In genomic region chr4:43025084-43025960, GRCm38 (mm10) we compare ENCODE assay signal across 8 mouse cellular contexts. TPM values are rescaled to one million over a fixed set of nuclear protein-coding genes. Genes with fewer than 3 reads are reported as not detected.
DNase-seq lines count a peak whose midpoint lies in the region; ATAC-seq lines count a peak whose summit lies in the region.

Gene Pigo, minus strand, starts transcription at chr4:43025819.

- peak; percentile 87 to 92 for DNase-seq in CD8-positive naive resting alpha-beta T cell, adult 2 months (ENCODE audit: low read depth in 2 of 2, low spot score in 2 of 2)
- peak; percentile 94 for DNase-seq in c-Kit-positive CD71-negative TER-119-negative erythroid progenitor cells, embryonic 14.5 days (ENCODE audit: low read depth)
- peak; percentile 96 for DNase-seq in forebrain, embryonic 11.5 days (ENCODE audit: low spot score)
- DNase-seq in kidney, postnatal 36 days: peak; percentile 95 to 97
- peak; percentile 93 for DNase-seq in telencephalon, adult 2 months (ENCODE audit: low read depth, low spot score)

- WGBS in forebrain, embryonic 11.5 days: 9% methylated on average over 42 of the region's 42 CpGs
- WGBS in heart, embryonic 16.5 days: 6% methylated on average over 42 of the region's 42 CpGs
- WGBS in liver, embryonic 15.5 days (ENCODE audit: insufficient replicate concordance): 6% methylated on average over 42 of the region's 42 CpGs
- 8% methylated on average over 42 of the region's 42 CpGs for whole genome bisulfite sequencing in neural tube, embryonic 12.5 days

- peaks cover 8% of the 10 kb centered on the region; the same call in 1 of the 2 replicates for H3K4me1 ChIP-seq in forebrain, embryonic 11.5 days (replicated peaks; ENCODE audit: control insufficient read depth, insufficient read depth, low read length)
- H3K4me1 ChIP-seq in heart, embryonic 16.5 days (ENCODE audit: control insufficient read depth, insufficient read depth, low read length): peaks cover 14% of the 10 kb centered on the region
- peaks cover 37% of the 10 kb centered on the region for H3K4me1 ChIP-seq in liver, embryonic 15.5 days (replicated peaks)
- H3K4me1 ChIP-seq in neural tube, embryonic 12.5 days: peaks cover 17% of the 10 kb centered on the region

- peaks cover 7% of the 10 kb centered on the region; the same call in 1 of the 2 replicates for H3K36me3 ChIP-seq in forebrain, embryonic 11.5 days (ENCODE audit: control insufficient read depth, insufficient read depth, low read length)
- peaks cover 42% of the 10 kb centered on the region for H3K36me3 ChIP-seq in heart, embryonic 16.5 days (ENCODE audit: control insufficient read depth, insufficient read depth)
- peaks cover 76% of the 10 kb centered on the region for H3K36me3 ChIP-seq in liver, embryonic 15.5 days (replicated peaks)
- H3K36me3 ChIP-seq in neural tube, embryonic 12.5 days: peaks cover 62% of the 10 kb centered on the region

- peak within 1 kb of the TSS; percentile 60; the same call in 1 of the 2 replicates for H3K27ac ChIP-seq in forebrain, embryonic 11.5 days (ENCODE audit: low read depth, low read length)
- H3K27ac ChIP-seq in heart, embryonic 16.5 days (ENCODE audit: low read length): peak within 1 kb of the TSS; percentile 93
- peak within 1 kb of the TSS; percentile 95 for H3K27ac ChIP-seq in liver, embryonic 15.5 days (replicated peaks)
- peak within 1 kb of the TSS; percentile 79 for H3K27ac ChIP-seq in neural tube, embryonic 12.5 days

- peak within 1 kb of the TSS; percentile 59 for H3K9ac ChIP-seq in forebrain, embryonic 11.5 days (ENCODE audit: low read length)
- H3K9ac ChIP-seq in heart, embryonic 16.5 days (ENCODE audit: low read length): peak within 1 kb of the TSS; percentile 80
- peak within 1 kb of the TSS; percentile 82 for H3K9ac ChIP-seq in liver, embryonic 15.5 days
- H3K9ac ChIP-seq in neural tube, embryonic 12.5 days: peak within 1 kb of the TSS; percentile 58

- peak; percentile 92 for ATAC-seq in forebrain, embryonic 11.5 days (replicated peaks; ENCODE audit: low FRiP score)
- ATAC-seq in heart, embryonic 16.5 days (replicated peaks; ENCODE audit: extremely low read depth, insufficient read depth, low FRiP score): peak; percentile 87
- ATAC-seq in liver, embryonic 15.5 days (ENCODE audit: insufficient read depth): peak; percentile 93
- ATAC-seq in neural tube, embryonic 12.5 days (ENCODE audit: low FRiP score, low read depth): peak; percentile 90

- H3K4me2 ChIP-seq in forebrain, embryonic 11.5 days (ENCODE audit: low read depth, low read length, severe bottlenecking): peak within 1 kb of the TSS; percentile 73
- peak within 1 kb of the TSS; percentile 95 for H3K4me2 ChIP-seq in heart, embryonic 16.5 days (ENCODE audit: low read depth, low read length)
- peak within 1 kb of the TSS; percentile 87 for H3K4me2 ChIP-seq in liver, embryonic 15.5 days
- H3K4me2 ChIP-seq in neural tube, embryonic 12.5 days (replicated peaks): peak within 1 kb of the TSS; percentile 77

- H3K27me3 ChIP-seq in forebrain, embryonic 11.5 days (ENCODE audit: control insufficient read depth, insufficient read depth, low read length): no peaks in the 10 kb centered on the region
- no peaks in the 10 kb centered on the region for H3K27me3 ChIP-seq in heart, embryonic 16.5 days (ENCODE audit: control insufficient read depth, insufficient read depth, low read length)
- no peaks in the 10 kb centered on the region for H3K27me3 ChIP-seq in liver, embryonic 15.5 days
- H3K27me3 ChIP-seq in neural tube, embryonic 12.5 days (replicated peaks): no peaks in the 10 kb centered on the region

- H3K4me3 ChIP-seq in forebrain, embryonic 11.5 days (ENCODE audit: low read depth, low read length): peak within 1 kb of the TSS; percentile 60
- peak within 1 kb of the TSS; percentile 81 for H3K4me3 ChIP-seq in heart, embryonic 16.5 days (ENCODE audit: low read length)
- H3K4me3 ChIP-seq in liver, embryonic 15.5 days (replicated peaks): peak within 1 kb of the TSS; percentile 78
- peak within 1 kb of the TSS; percentile 61 for H3K4me3 ChIP-seq in neural tube, embryonic 12.5 days

- H3K9me3 ChIP-seq in forebrain, embryonic 11.5 days (ENCODE audit: control insufficient read depth, low read length): no peaks in the 10 kb centered on the region
- H3K9me3 ChIP-seq in heart, embryonic 16.5 days (replicated peaks; ENCODE audit: control insufficient read depth, low read length): no peaks in the 10 kb centered on the region
- no peaks in the 10 kb centered on the region for H3K9me3 ChIP-seq in liver, embryonic 15.5 days (replicated peaks)
- H3K9me3 ChIP-seq in neural tube, embryonic 12.5 days: no peaks in the 10 kb centered on the region

RNA-seq across cellular contexts. Expression of gene Pigo, which starts in this region (rescaled TPM):
- 25.8 and 26.1 TPM in 2 replicates for polyA plus RNA-seq in forebrain, embryonic 11.5 days (2014; fragmentation: Nextera tagmentation; extraction: Ambion mirVana)
- 15.8 and 17.8 TPM in 2 replicates for polyA plus RNA-seq in heart, embryonic 16.5 days (2015; fragmentation: Nextera tagmentation; extraction: Ambion mirVana)
- polyA plus RNA-seq in liver, embryonic 15.5 days (2015; fragmentation: Nextera tagmentation; extraction: Ambion mirVana): 14.8 and 15.1 TPM in 2 replicates
- 24.5 and 25.2 TPM in 2 replicates for polyA plus RNA-seq in neural tube, embryonic 12.5 days (2016; fragmentation: Nextera tagmentation; extraction: Ambion mirVana)

Comparison
In these comparisons a context has a peak if more than half of its experiments do, and no peak if none do; other contexts are left out.
1. Peak in every context shown above with its lines: DNase-seq, ATAC-seq, H3K4me3 ChIP-seq and H3K27ac ChIP-seq.